Comparison of ENCODE assay signal across 12 mouse cellular contexts in genomic region chr11:100930611-100931010, GRCm38 (mm10). TPM values are rescaled to one million over a fixed set of nuclear protein-coding genes. Genes with fewer than 3 reads are reported as not detected.
DNase-seq lines count a peak whose midpoint lies in the region; ATAC-seq lines count a peak whose summit lies in the region.
"Had no signal": no experiment of that assay in that cellular context is flagged by ENCODE, and none has a peak within 500 bp of the region (broad histone marks: within the 10 kb centered on the region; RNA-seq: fewer than 3 reads in every experiment).

No protein-coding gene starts in this region.

- H3K9ac ChIP-seq in intestine, embryonic 14.5 days (ENCODE audit: low read length), result no peak overlapping the region
- no peak overlapping the region for H3K9ac ChIP-seq in intestine, embryonic 15.5 days
- no peak overlapping the region for H3K9ac ChIP-seq in liver, embryonic 15.5 days
- H3K9ac ChIP-seq: lung, embryonic 14.5 days; neural tube, embryonic 13.5 days had no signal

- no peak for DNase-seq in intestine, embryonic 14.5 days (ENCODE audit: low spot score)
- DNase-seq in thymus, postnatal 4 days, result peak; percentile 25
- DNase-seq in thymus, postnatal 36 days, result no peak
- no peak for DNase-seq in left cerebral cortex, postnatal 25 days (ENCODE audit: low spot score in 2 of 2)
- DNase-seq in left cerebral cortex, adult 18-20 months (ENCODE audit: low spot score in 2 of 2), result no peak
- DNase-seq: cerebellum, adult 18-20 months; left cerebral cortex, postnatal 4 days; lung, embryonic 14.5 days; right cerebral cortex, postnatal 4 days had no signal

- no peaks in the 10 kb centered on the region for H3K9me3 ChIP-seq in intestine, embryonic 14.5 days (ENCODE audit: control insufficient read depth, low read length)
- no peaks in the 10 kb centered on the region for H3K9me3 ChIP-seq in intestine, embryonic 15.5 days
- H3K9me3 ChIP-seq in liver, embryonic 15.5 days (replicated peaks), result no peaks in the 10 kb centered on the region
- H3K9me3 ChIP-seq: neural tube, embryonic 13.5 days had no signal

- H3K4me1 ChIP-seq in intestine, embryonic 14.5 days (replicated peaks; ENCODE audit: control insufficient read depth, insufficient read depth, low read length), result 0 out of 2 replicates have a peak, but pooled peaks cover 2% of the 10 kb centered on the region
- peaks cover 9% of the 10 kb centered on the region; the same call in 1 of the 2 replicates for H3K4me1 ChIP-seq in intestine, embryonic 15.5 days (replicated peaks)
- H3K4me1 ChIP-seq in liver, embryonic 15.5 days (replicated peaks), result peaks cover 63% of the 10 kb centered on the region

- 0 out of 2 replicates have a peak overlapping the region, but pooled peaks have one; percentile 1 for H3K27ac ChIP-seq in intestine, embryonic 14.5 days (ENCODE audit: low read depth)
- no peak overlapping the region for H3K27ac ChIP-seq in intestine, embryonic 15.5 days
- peak overlapping the region; percentile 68; the same call in 1 of the 2 replicates for H3K27ac ChIP-seq in liver, embryonic 15.5 days (replicated peaks)
- H3K27ac ChIP-seq: neural tube, embryonic 13.5 days had no signal

- H3K27me3 ChIP-seq in intestine, embryonic 14.5 days (replicated peaks; ENCODE audit: control insufficient read depth, insufficient read depth, low read length), result no peaks in the 10 kb centered on the region
- H3K27me3 ChIP-seq in intestine, embryonic 15.5 days (replicated peaks), result no peaks in the 10 kb centered on the region
- H3K27me3 ChIP-seq in liver, embryonic 15.5 days, result no peaks in the 10 kb centered on the region
- H3K27me3 ChIP-seq: neural tube, embryonic 13.5 days had no signal

- no peaks in the 10 kb centered on the region; the same call in 1 of the 2 replicates for H3K36me3 ChIP-seq in intestine, embryonic 14.5 days (ENCODE audit: control insufficient read depth, insufficient read depth, low read length)
- H3K36me3 ChIP-seq in intestine, embryonic 15.5 days, result no peaks in the 10 kb centered on the region
- peaks cover 10% of the 10 kb centered on the region for H3K36me3 ChIP-seq in liver, embryonic 15.5 days (replicated peaks)
- H3K36me3 ChIP-seq: neural tube, embryonic 13.5 days had no signal

- H3K4me3 ChIP-seq in intestine, embryonic 14.5 days (ENCODE audit: low read depth, low read length), result no peak overlapping the region
- H3K4me3 ChIP-seq in intestine, embryonic 15.5 days (replicated peaks), result no peak overlapping the region
- no peak overlapping the region for H3K4me3 ChIP-seq in liver, embryonic 15.5 days (replicated peaks)
- H3K4me3 ChIP-seq: neural tube, embryonic 13.5 days had no signal

- no peak for ATAC-seq in intestine, embryonic 14.5 days (replicated peaks; ENCODE audit: low FRiP score, low TSS enrichment, low read depth)
- no peak for ATAC-seq in intestine, embryonic 15.5 days
- no peak for ATAC-seq in liver, embryonic 15.5 days (ENCODE audit: insufficient read depth)

- WGBS in intestine, embryonic 14.5 days, result 62% methylated on average over 7 of the region's 7 CpGs
- 63% methylated on average over 7 of the region's 7 CpGs for WGBS in intestine, embryonic 15.5 days
- 73% methylated on average over 7 of the region's 7 CpGs for WGBS in liver, embryonic 15.5 days (ENCODE audit: insufficient replicate concordance)

- no peak overlapping the region for H3K4me2 ChIP-seq in intestine, embryonic 14.5 days (ENCODE audit: low read length)
- H3K4me2 ChIP-seq in intestine, embryonic 15.5 days (replicated peaks), result no peak overlapping the region
- peak overlapping the region; percentile 67; the same call in 1 of the 2 replicates for H3K4me2 ChIP-seq in liver, embryonic 15.5 days
- H3K4me2 ChIP-seq: neural tube, embryonic 13.5 days had no signal

- intact Hi-C loops in left cerebral cortex, postnatal 25 days (cut with DNase I), result no loop called here

RNA-seq across cellular contexts. Expression of gene Stat3, which starts 8.7 kb away (rescaled TPM):
- polyA plus RNA-seq in intestine, embryonic 14.5 days (2014; fragmentation: Nextera tagmentation; extraction: Ambion mirVana), result 36.6 and 42.9 TPM in 2 replicates
- polyA plus RNA-seq in intestine, embryonic 15.5 days (2015; fragmentation: Nextera tagmentation; extraction: Ambion mirVana), result 45.8 and 48.9 TPM in 2 replicates
- polyA plus RNA-seq in liver, embryonic 15.5 days (2015; fragmentation: Nextera tagmentation; extraction: Ambion mirVana), result 35.5 and 40.0 TPM in 2 replicates
- total RNA-seq in left cerebral cortex, postnatal 25 days (2021), result 10 to 100 TPM; 44.1 to 45.0 TPM
- 10 to 100 TPM; 38.8 to 46.7 TPM for total RNA-seq in left cerebral cortex, adult 18-20 months (2021)

RNA-seq across cellular contexts. Expression of gene Cavin1, which starts 40.1 kb away (rescaled TPM):
- 99.3 and 102 TPM in 2 replicates for polyA plus RNA-seq in intestine, embryonic 14.5 days (2014; fragmentation: Nextera tagmentation; extraction: Ambion mirVana)
- polyA plus RNA-seq in intestine, embryonic 15.5 days (2015; fragmentation: Nextera tagmentation; extraction: Ambion mirVana), result 223 and 237 TPM in 2 replicates
- polyA plus RNA-seq in liver, embryonic 15.5 days (2015; fragmentation: Nextera tagmentation; extraction: Ambion mirVana), result 26.9 and 28.1 TPM in 2 replicates
- total RNA-seq in left cerebral cortex, postnatal 25 days (2021), result 10 to 100 TPM; 16.6 to 18.0 TPM
- 10 to 100 TPM; 22.7 to 24.9 TPM for total RNA-seq in left cerebral cortex, adult 18-20 months (2021)
